Mouse (Mus musculus): ENCODE measurements around the gene Igfbp1. TPM values are rescaled to one million over a fixed set of nuclear protein-coding genes. Genes with fewer than 3 reads are reported as not detected.
A peak's percentile ranks its signal among the peaks of the same experiment; 100 is the strongest.
"Not testable (repeated sequence)": the region's sequence is repeated elsewhere in the genome, so short reads cannot be mapped to it uniquely, and the experiment has no call there.

Gene Igfbp1
- total and polyA plus RNA-seq, 2 experiments = 17.1 to 89.1 TPM

- Histone ChIP-seq H3K9ac (ENCODE audit: low read depth, low read length) (peak within 1 kb of the TSS; percentile 38), H3K27ac (replicated peaks; ENCODE audit: insufficient read depth, low read depth, low read length) (no peak within 1 kb of the TSS), H3K4me1 (ENCODE audit: control insufficient read depth, insufficient read depth, low read length) (peaks cover 5% of the 10 kb centered on the region; the same call in 1 of the 2 replicates), H3K79me2 (ENCODE audit: control insufficient read depth, insufficient read depth, low read length) (no peaks in the 10 kb centered on the region), H3K4me3 (ENCODE audit: insufficient read depth, low read depth, low read length) (peak within 1 kb of the TSS; percentile 44), H3K27me3 (ENCODE audit: control insufficient read depth, insufficient read depth, low read length) (peaks cover 8% of the 10 kb centered on the region; the same call in 1 of the 2 replicates), H3K36me3 (ENCODE audit: control insufficient read depth, insufficient read depth, low read length) (no peaks in the 10 kb centered on the region)
- DNase-seq (ENCODE audit: extremely low read depth, low read depth, low spot score) = no peak
- 2% methylated on average over 103 of the region's 104 CpGs for WGBS
- TF ChIP-seq CTCF (IDR thresholded peaks at IDR 0.05; ENCODE audit: low read depth, low read length) (no peak), POLR2A (IDR thresholded peaks at IDR 0.05; ENCODE audit: extremely low read depth, insufficient read depth, low read length) (peak; percentile 37; the same call in 1 of the 2 replicates)
These were observed 16.1 kb downstream of the Igfbp1 start, which contains the start of gene Igfbp3 for GRCm38 (mm10) chr11:7213501-7214341. Gene Igfbp3 (minus strand): TSS chr11:7213923.

- H3K9ac ChIP-seq (ENCODE audit: low read depth, low read length) = no peak overlapping the region
- 4% methylated on average over 12 of the region's 12 CpGs for WGBS
- peaks cover 8% of the 10 kb centered on the region; the same call in 1 of the 2 replicates for H3K27me3 ChIP-seq (ENCODE audit: control insufficient read depth, insufficient read depth, low read length)
- no peaks in the 10 kb centered on the region for H3K36me3 ChIP-seq (ENCODE audit: control insufficient read depth, insufficient read depth, low read length)
- no peak overlapping the region for H3K27ac ChIP-seq (replicated peaks; ENCODE audit: insufficient read depth, low read depth, low read length)
- no peak overlapping the region for H3K4me3 ChIP-seq (ENCODE audit: insufficient read depth, low read depth, low read length)
- DNase-seq (ENCODE audit: extremely low read depth, low read depth, low spot score) = no peak
- H3K4me1 ChIP-seq (ENCODE audit: control insufficient read depth, insufficient read depth, low read length) = peaks cover 5% of the 10 kb centered on the region; the same call in 1 of the 2 replicates
- TF ChIP-seq POLR2A (IDR thresholded peaks at IDR 0.05; ENCODE audit: extremely low read depth, insufficient read depth, low read length) (no peak), CTCF (IDR thresholded peaks at IDR 0.05; ENCODE audit: low read depth, low read length) (no peak)
- no peaks in the 10 kb centered on the region for H3K79me2 ChIP-seq (ENCODE audit: control insufficient read depth, insufficient read depth, low read length)
These were observed 16.7 kb downstream of the Igfbp1 start for GRCm38 (mm10) chr11:7214342-7214660.

GRCm38 (mm10) chr11:7214761-7215160, 17.2 kb downstream of the Igfbp1 start:
- H3K4me3 ChIP-seq (ENCODE audit: insufficient read depth, low read depth, low read length) = no peak overlapping the region
- no peak overlapping the region for H3K9ac ChIP-seq (ENCODE audit: low read depth, low read length)
- H3K79me2 ChIP-seq (ENCODE audit: control insufficient read depth, insufficient read depth, low read length) = no peaks in the 10 kb centered on the region
- peaks cover 5% of the 10 kb centered on the region; the same call in 1 of the 2 replicates for H3K4me1 ChIP-seq (ENCODE audit: control insufficient read depth, insufficient read depth, low read length)
- TF ChIP-seq CTCF (IDR thresholded peaks at IDR 0.05; ENCODE audit: low read depth, low read length) (peak; percentile 13; the same call in 1 of the 2 replicates), POLR2A (IDR thresholded peaks at IDR 0.05; ENCODE audit: extremely low read depth, insufficient read depth, low read length) (no peak)
- no peaks in the 10 kb centered on the region for H3K36me3 ChIP-seq (ENCODE audit: control insufficient read depth, insufficient read depth, low read length)
- DNase-seq (ENCODE audit: extremely low read depth, low read depth, low spot score) = no peak
- H3K27me3 ChIP-seq (ENCODE audit: control insufficient read depth, insufficient read depth, low read length) = peaks cover 8% of the 10 kb centered on the region; the same call in 1 of the 2 replicates
- WGBS = 7% methylated on average over 14 of the region's 14 CpGs
- H3K27ac ChIP-seq (replicated peaks; ENCODE audit: insufficient read depth, low read depth, low read length) = no peak overlapping the region

- no peaks in the 10 kb centered on the region for H3K79me2 ChIP-seq (ENCODE audit: control insufficient read depth, insufficient read depth, low read length)
- H3K27ac ChIP-seq (replicated peaks; ENCODE audit: insufficient read depth, low read depth, low read length) = no peak overlapping the region
- WGBS = 9% methylated on average over 8 of the region's 8 CpGs
- no peaks in the 10 kb centered on the region for H3K36me3 ChIP-seq (ENCODE audit: control insufficient read depth, insufficient read depth, low read length)
- H3K4me3 ChIP-seq (ENCODE audit: insufficient read depth, low read depth, low read length) = no peak overlapping the region
- peaks cover 4% of the 10 kb centered on the region; the same call in 1 of the 2 replicates for H3K4me1 ChIP-seq (ENCODE audit: control insufficient read depth, insufficient read depth, low read length)
- peaks cover 8% of the 10 kb centered on the region; the same call in 1 of the 2 replicates for H3K27me3 ChIP-seq (ENCODE audit: control insufficient read depth, insufficient read depth, low read length)
- no peak for DNase-seq (ENCODE audit: extremely low read depth, low read depth, low spot score)
- TF ChIP-seq CTCF (IDR thresholded peaks at IDR 0.05; ENCODE audit: low read depth, low read length) (peak; percentile 78), POLR2A (IDR thresholded peaks at IDR 0.05; ENCODE audit: extremely low read depth, insufficient read depth, low read length) (no peak)
- no peak overlapping the region for H3K9ac ChIP-seq (ENCODE audit: low read depth, low read length)
These were observed 18.1 kb downstream of the Igfbp1 start for GRCm38 (mm10) chr11:7215703-7216102.

- H3K9ac ChIP-seq (ENCODE audit: low read depth, low read length); H3K27me3 ChIP-seq (ENCODE audit: control insufficient read depth, insufficient read depth, low read length); H3K27ac ChIP-seq (replicated peaks; ENCODE audit: insufficient read depth, low read depth, low read length); H3K4me3 ChIP-seq (ENCODE audit: insufficient read depth, low read depth, low read length); H3K36me3 ChIP-seq (ENCODE audit: control insufficient read depth, insufficient read depth, low read length); DNase-seq (ENCODE audit: extremely low read depth, low read depth, low spot score); H3K79me2 ChIP-seq (ENCODE audit: control insufficient read depth, insufficient read depth, low read length); H3K4me1 ChIP-seq (ENCODE audit: control insufficient read depth, insufficient read depth, low read length): not testable (repeated sequence)
- 73% methylated on average over 8 of the region's 8 CpGs for WGBS
- peak; percentile 8; the same call in 1 of the 2 replicates for TF ChIP-seq CTCF (IDR thresholded peaks at IDR 0.05; ENCODE audit: low read depth, low read length)
These were observed 24.2 kb downstream of the Igfbp1 start for GRCm38 (mm10) chr11:7221826-7222225.

- no peak for DNase-seq (ENCODE audit: extremely low read depth, low read depth, low spot score)
- H3K36me3 ChIP-seq (ENCODE audit: control insufficient read depth, insufficient read depth, low read length) = no peaks in the 10 kb centered on the region
- 78% methylated on average over 2 of the region's 2 CpGs for WGBS
- H3K27ac ChIP-seq (replicated peaks; ENCODE audit: insufficient read depth, low read depth, low read length) = no peak overlapping the region
- no peaks in the 10 kb centered on the region for H3K4me1 ChIP-seq (ENCODE audit: control insufficient read depth, insufficient read depth, low read length)
- no peaks in the 10 kb centered on the region for H3K27me3 ChIP-seq (ENCODE audit: control insufficient read depth, insufficient read depth, low read length)
- no peak for TF ChIP-seq CTCF (IDR thresholded peaks at IDR 0.05; ENCODE audit: low read depth, low read length)
- TF ChIP-seq POLR2A (IDR thresholded peaks at IDR 0.05; ENCODE audit: extremely low read depth, insufficient read depth, low read length) = no peak
- H3K4me3 ChIP-seq (ENCODE audit: insufficient read depth, low read depth, low read length) = no peak overlapping the region
- H3K9ac ChIP-seq (ENCODE audit: low read depth, low read length) = no peak overlapping the region
- no peaks in the 10 kb centered on the region for H3K79me2 ChIP-seq (ENCODE audit: control insufficient read depth, insufficient read depth, low read length)
These were observed 28.6 kb downstream of the Igfbp1 start for GRCm38 (mm10) chr11:7226200-7226599.

All from liver, adult 2 months (tissue).